Mouse (Mus musculus): Measurements from ENCODE around the gene Nell2.

GRCm38 (mm10) chr15:95476440-95476839 lies 51.9 kb downstream of the Nell2 start:
- no peak for TF ChIP-seq CTCF (IDR thresholded peaks at IDR 0.05; ENCODE audit: low read depth)
- no peak for TF ChIP-seq EP300 (IDR thresholded peaks at IDR 0.05; ENCODE audit: low read depth)

Measured in heart, postnatal 0 days (tissue).